Mouse (Mus musculus): ENCODE results near the gene Prr29.
A peak's percentile ranks its signal among the peaks of the same experiment; 100 is the strongest.
"Not testable (repeated sequence)": the region's sequence is repeated elsewhere in the genome, so short reads cannot be mapped to it uniquely, and the experiment has no call there.

Gene Prr29

GRCm38 (mm10) chr11:106355382-106356128 lies 9.7 kb upstream of the Prr29 start:
- DNase-seq (ENCODE audit: low read depth, low spot score) = no peak

DNA sequence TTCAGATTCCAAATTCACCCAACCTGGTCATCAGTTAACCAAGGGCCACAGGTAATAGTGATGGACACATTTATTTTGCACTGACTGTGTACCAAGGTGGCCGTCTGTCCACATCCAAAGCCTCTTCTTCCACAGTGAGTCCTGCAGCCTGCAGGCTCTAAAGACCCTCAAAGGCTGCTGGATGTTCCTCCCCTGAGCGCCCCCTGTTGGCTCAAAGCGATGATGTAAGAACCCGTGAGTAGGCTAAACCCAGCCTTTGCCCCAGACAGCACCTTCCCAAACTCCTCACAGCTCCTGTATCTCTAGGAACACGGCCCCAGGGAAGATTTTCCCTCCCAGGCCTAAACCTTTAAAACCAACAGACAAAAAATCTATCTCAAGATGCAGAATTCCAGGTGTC lies 5.9 kb upstream of the Prr29 start:
- DNase-seq (ENCODE audit: low read depth, low spot score) = no peak

GRCm38 (mm10) chr11:106364712-106365111 lies 560 bp upstream of the Prr29 start:
- DNase-seq (ENCODE audit: low read depth, low spot score) = no peak

- DNase-seq (ENCODE audit: low read depth, low spot score) = peak; percentile 68
Measured at GRCm38 (mm10) chr11:106366316-106366715, 1.0 kb downstream of the Prr29 start.

DNA sequence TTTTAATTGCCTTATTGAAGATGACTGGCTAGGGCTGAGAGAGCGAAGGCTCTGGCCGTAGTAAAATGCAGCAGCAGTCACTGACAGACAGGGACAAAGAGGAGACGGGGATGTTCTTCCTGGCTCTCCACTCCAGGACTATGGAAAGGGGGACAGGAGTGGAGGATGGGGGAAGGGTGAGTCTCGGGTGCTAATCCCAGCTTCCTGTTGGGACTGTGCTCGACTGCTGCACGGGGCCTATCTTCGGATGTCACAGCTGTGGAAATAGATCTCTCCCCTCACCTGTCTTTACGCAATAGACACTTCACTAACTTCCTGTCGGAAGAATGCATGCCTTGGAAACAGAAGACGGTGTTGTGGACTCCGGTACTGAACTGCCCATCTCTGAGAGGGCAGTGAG lies 8.7 kb downstream of the Prr29 start:
- no peak for DNase-seq (ENCODE audit: low read depth, low spot score)

DNA sequence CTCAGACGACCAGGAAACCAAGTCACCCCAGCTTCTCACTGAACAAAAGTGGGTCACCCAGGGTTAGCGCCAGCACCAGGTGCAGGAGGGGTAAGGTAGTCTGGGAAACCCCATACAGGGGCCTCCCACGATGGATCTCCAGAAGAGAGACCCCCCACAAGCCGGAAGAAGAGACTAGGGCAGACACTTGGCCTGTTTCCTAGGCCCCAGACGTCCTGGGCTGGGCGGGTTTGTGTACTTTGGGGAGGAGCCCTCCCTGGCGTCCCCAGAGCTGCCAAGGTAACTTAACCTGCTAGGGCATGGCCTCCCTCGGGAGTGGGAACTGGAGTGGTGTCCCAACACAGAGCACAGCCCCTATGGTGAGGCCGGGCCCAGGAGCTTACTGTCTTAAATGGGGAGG lies 9.3 kb downstream of the Prr29 start:
- DNase-seq (ENCODE audit: low read depth, low spot score) = no peak

- DNase-seq (ENCODE audit: low read depth, low spot score) = no peak
Measured at GRCm38 (mm10) chr11:106374979-106375378, 9.7 kb downstream of the Prr29 start.

DNA sequence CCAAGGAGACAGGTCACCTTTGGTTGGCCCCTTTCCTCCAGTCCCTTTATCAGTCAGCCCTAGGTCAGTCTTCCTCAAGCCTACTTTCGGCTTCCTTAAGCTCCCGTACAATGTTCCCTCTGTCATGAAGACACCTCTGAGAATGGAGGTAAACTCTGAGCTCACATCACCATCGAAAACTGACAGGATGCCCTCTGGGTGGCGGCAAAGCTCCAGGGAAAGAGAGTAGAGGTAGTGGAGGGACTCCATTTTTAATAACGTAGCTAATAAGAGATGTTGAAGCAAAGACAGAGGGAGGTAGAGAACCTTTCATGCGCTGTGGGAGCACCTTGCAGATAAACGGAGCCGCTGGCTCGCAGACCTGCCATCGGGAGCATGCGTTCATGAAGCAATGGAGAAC lies 15.7 kb downstream of the Prr29 start:
- no peak for DNase-seq (ENCODE audit: low read depth, low spot score)

- no peak for DNase-seq (ENCODE audit: low read depth, low spot score)
Measured at GRCm38 (mm10) chr11:106381883-106382282, 16.6 kb downstream of the Prr29 start.

GRCm38 (mm10) chr11:106382424-106382823 lies 17.2 kb downstream of the Prr29 start:
- no peak for DNase-seq (ENCODE audit: low read depth, low spot score)

GRCm38 (mm10) chr11:106383051-106383790 lies 17.9 kb downstream of the Prr29 start:
- no peak for DNase-seq (ENCODE audit: low read depth, low spot score)

DNA sequence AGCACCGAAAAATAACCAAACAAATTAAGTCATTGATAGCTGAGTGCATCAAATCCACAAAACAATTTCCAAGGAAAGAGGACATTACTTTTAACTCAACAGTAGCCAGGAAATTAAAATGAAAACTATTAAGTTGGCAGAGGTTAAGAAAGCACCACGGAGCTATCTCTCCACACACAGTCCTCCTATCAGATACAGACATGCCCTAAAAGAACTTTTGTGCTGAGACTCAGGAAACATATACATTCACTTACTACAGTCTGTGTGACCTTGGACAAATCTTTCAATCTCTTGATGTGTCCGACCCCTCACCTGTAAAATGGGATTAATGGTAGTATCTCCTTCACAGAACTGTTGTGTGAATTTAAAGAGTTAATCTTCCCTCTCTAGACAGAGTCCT lies 21.1 kb downstream of the Prr29 start:
- DNase-seq (ENCODE audit: low read depth, low spot score) = no peak

DNA sequence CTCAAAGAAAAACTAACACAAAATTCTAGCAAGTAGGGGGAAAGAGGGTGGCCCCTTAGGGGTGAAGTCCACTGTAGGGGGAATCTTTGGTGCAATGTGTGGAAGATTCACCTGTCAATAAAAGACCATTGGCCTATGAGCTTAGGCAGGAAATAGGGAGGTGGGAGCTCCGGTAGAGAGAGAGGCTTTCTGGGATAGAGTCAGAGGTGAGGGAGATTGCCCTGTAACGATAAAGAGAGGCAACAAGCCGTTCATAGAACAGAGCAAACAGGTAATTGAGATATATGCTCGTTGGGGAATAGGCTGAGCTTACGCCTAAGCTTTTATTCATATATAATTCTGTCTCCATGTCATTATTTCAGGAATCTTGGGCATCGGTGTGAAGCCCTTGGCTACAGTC lies 21.7 kb downstream of the Prr29 start:
- DNase-seq (ENCODE audit: low read depth, low spot score) = no peak

- no peak for DNase-seq (ENCODE audit: low read depth, low spot score)
Measured at GRCm38 (mm10) chr11:106387791-106388216, 22.5 kb downstream of the Prr29 start, which contains the start of gene Icam2. Gene Icam2, minus strand, starts transcription at chr11:106388075.

- no peak for DNase-seq (ENCODE audit: low read depth, low spot score)
Measured at GRCm38 (mm10) chr11:106389611-106390010, 24.3 kb downstream of the Prr29 start.

DNA sequence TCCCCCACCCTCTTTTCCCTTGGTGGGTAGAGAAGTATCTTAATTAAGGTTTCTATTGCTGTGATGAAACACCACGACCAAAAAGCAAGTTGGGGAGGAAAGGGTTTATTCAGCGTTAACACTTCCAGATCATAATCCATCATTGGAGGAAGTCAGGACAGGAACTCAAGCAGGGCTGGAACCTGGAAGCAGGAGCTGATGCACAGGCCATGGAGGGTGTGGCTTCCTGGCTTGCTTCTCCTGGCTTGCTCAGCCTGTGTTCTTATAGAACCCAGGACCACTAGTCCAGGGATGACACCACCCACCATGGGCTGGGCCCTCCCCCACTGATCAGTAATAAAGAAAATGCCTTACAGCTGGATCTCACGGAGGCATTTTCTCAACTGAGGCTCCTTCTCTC lies 25.5 kb downstream of the Prr29 start:
- DNase-seq (ENCODE audit: low read depth, low spot score) = no peak

DNA sequence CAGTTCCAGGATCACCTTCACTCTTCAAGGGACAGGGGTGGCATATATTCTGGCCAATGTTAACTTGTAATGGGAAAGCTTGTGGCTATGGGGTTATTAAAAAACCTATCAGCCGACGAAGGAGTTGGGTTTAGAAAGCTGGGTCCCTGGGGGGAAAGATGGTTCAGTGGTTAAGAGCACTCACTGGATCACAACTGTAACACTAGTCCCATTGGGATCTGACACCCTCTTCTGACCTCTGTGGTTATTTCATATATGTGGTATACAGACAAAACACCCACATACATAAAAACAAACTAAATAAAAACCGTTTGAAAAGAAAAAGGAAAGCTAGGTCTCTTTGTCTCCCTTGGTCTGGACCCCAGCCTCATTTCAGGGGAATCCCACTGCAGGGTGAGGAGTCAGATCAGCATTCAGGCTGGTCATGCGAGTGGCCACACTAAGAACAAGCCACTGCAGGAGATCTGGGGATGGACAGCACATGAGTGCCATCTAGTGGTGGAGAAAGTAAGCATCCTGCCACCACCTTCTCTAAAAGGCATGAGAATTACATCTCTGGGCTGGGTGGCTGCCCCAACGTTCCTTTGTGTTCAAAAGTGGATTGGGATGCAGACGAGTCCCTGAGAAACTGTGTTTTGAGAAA lies 26.4 kb downstream of the Prr29 start:
- DNase-seq (ENCODE audit: low read depth, low spot score) = peak; percentile 65

- DNase-seq (ENCODE audit: low read depth, low spot score) = no peak
Measured at GRCm38 (mm10) chr11:106392597-106393330, 27.5 kb downstream of the Prr29 start.

DNA sequence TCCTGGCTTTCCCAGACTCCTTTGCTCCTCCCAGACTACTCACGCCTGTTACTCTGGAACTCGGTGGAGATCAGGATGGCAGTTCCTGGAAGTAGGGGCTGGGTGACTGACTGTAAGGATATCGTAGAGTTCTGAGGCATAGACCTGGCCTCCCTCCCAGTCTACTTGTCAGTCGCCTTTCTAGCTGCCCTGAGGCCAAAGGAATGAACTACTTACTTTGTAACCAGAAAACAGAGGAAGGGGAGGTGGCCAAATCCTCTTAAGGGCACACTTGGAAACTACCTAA lies 28.0 kb downstream of the Prr29 start:
- no peak for DNase-seq (ENCODE audit: low read depth, low spot score)

GRCm38 (mm10) chr11:106394055-106394454 lies 28.8 kb downstream of the Prr29 start:
- DNase-seq (ENCODE audit: low read depth, low spot score) = not testable (repeated sequence)

DNA sequence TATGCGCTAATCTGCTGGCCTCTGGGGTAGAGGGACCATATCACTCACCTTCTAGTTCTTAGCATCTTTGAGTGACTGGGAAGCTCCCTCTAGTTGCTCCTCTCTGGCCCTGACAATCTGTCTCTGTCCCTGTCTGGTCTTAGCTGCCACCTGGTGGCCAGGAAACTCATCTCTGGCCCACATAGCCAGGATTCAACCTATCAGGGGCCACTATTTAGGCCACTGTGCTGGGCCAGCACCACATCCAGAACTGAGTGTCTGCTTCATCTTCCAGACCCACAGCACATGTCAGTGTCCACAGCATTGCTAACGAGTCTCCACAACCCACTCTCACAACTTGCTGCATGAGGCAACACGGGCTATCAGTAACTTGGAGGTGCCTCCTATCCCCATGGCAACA lies 32.4 kb downstream of the Prr29 start:
- no peak for DNase-seq (ENCODE audit: low read depth, low spot score)

DNA sequence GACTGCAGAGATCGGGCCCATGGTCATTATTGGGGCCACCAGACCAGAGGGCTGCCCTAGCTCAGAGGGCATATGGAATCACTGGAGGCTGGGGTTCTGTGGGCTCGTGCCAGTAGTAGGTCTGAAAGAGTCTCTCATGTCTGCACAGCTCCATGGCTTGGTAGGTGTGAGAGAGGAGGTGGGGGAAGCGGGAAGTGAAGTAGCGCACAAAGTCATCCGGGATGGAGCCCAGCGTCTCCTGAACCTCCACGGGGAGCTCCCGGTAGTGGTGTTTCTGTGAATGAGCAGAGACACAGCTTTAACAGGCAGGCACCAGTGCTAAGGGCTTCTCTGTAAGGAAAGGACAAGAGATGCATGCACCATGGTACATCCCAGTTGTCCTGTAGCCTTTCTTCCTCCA lies 33.2 kb downstream of the Prr29 start:
- no peak for DNase-seq (ENCODE audit: low read depth, low spot score)
